Mouse (Mus musculus): ENCODE data around the gene Idua.
"Not testable (repeated sequence)": the region's sequence is repeated elsewhere in the genome, so short reads cannot be mapped to it uniquely, and the experiment has no call there.

Idua gene

DNA sequence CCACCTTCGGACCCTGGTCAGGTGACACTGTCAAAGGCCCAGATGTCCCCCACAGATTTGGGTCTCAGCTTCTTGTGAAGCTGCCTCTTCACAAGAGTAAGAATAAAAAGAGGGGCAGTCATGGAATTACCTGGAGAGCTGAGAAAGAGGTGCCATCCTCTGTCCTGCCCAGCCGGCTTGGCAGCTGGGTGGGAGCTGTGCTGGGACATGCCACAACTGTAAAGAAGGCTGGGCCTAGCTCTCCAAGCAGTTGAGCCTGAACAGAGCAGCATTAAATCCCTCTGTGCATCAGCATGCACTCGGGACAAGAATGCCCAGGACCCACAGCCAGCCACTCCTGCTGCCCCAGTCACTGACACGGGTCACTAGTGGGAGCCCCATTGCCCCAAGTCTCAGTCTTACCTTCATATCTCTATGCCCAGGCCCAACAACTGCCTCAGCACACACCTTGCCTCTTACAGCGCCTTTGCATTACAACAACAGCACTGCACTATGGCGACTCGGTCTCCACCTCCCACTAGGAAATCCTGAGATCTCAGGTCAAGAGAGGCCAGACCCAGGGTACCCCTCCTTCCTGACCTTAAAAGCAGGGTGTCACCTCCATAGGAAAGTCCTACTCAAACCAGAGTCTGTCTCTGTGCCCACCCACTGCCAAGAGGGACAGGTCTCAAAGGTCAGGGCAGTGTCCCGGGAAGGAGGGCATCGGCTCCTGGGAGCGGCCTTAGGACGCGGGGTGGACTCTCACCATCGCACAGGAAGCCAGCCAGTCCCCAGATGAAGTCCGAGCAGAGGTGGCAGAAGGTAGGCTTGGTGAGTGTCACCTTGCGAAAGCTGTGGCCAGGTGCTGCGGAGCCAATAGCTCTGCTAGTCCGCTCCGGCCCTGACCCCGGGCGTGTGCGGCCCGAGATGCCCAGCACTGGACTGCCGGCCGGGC, at the start of gene Idua:
TSS of gene Idua (plus strand) at position 634 of the 934 bp plus-strand sequence.
- DNase-seq (ENCODE audit: low spot score in 2 of 2): peak in 1 of 2 experiments; percentile 18

DNA sequence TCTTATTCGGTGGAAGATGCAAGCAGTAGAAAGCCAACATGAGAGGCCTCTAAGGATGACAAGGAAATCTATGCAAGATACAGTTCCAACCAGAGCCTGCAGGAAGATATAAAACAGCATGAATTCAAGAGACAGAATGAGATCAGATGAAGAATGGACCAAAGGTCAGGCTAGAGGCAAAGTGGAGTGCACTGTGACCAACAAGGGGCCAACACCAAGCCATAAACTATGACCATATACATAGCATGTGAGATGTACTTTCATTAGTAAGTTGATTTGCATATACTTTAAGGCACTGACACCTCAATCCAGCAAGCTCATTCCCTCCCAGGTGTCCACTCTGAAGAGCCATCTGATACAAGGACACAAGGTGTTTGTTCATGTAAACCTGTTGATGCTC, 49.7 kb upstream of the Idua start:
- DNase-seq (ENCODE audit: low spot score in 2 of 2): no peak

DNA sequence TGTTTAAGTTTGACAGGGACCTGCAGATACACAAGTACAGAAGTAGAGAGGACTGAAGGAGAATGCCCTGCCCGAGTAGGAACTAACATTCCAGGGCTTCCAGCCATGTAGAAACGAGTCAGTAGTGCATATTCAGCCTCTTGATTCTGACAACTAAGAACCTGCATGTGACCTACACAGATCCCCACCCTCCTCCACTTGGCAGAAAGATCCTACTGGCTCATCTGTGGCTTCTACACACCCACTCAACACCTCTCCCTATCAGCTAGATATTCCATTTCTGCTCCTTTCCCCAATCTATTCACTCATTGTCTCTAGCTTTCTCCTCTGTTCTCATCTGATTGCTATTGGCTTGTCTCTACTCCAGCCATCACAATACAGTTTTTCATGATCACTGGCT, 38.3 kb upstream of the Idua start:
- no peak for DNase-seq (ENCODE audit: low spot score in 2 of 2)

DNA sequence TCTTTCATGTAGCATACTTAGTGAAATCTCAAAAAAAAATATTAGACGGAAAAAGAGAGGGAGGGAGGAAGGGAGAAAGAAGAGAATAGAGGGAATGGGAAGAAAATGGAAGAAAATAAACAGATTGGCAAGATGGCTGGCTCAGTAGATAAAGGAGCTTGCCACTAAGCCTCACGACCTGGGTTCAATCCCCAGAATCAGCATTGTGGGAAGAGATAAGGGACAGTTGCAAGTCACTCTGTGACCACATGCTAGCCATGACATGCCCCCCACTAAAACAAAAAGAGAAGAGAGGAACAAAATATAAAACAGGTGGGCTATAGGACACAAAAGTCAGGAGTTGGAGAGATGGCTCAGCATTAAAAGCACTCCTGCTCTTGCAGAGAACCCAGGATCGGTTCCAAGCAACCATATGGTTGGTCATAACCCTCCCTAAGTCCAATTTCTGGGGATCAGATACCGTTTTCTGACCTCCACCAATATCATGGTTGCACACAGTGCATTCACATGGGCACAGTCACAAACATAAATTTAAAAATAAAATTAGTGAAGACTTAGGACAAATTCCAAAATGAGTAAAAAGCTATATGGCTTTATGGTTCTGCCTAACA, 34.0 kb upstream of the Idua start:
- no peak for DNase-seq (ENCODE audit: low spot score in 2 of 2)

DNA sequence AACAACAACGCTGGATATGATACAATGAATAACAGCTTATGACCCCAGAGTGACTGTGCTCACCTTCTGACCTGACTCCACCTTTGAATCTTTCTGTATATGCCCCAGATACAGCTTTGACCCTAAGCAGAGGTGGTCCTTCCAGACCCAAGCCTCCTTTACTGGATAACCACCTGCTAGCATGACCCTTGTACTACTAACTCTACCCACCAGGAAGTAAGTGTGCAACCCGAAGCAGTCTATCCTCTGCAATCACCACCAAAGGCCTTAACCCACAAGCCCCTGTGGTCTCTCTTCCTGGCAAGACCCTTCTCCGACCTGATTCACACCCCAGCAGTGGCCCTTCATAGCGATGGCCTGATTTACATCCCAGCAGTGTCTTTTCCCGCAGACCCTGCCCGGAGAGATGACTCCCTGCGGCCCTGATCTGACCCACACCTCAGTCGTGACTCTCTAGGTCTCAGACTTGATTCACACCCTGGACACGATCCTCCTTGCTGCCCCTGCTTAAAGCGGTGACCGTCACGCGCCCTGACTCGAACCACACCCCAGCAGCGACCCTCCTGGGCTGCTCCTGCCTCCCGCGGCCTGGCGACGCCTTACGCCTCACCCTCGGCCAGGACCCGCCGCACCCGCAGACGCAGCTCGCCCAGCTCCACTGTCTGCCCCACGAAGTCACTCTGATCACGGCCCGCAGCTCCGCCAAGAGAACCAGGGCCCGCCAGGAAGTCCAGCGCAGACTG, 31.1 kb upstream of the Idua start:
- DNase-seq (ENCODE audit: low spot score in 2 of 2): peak in 1 of 2 experiments; percentile 12

DNA sequence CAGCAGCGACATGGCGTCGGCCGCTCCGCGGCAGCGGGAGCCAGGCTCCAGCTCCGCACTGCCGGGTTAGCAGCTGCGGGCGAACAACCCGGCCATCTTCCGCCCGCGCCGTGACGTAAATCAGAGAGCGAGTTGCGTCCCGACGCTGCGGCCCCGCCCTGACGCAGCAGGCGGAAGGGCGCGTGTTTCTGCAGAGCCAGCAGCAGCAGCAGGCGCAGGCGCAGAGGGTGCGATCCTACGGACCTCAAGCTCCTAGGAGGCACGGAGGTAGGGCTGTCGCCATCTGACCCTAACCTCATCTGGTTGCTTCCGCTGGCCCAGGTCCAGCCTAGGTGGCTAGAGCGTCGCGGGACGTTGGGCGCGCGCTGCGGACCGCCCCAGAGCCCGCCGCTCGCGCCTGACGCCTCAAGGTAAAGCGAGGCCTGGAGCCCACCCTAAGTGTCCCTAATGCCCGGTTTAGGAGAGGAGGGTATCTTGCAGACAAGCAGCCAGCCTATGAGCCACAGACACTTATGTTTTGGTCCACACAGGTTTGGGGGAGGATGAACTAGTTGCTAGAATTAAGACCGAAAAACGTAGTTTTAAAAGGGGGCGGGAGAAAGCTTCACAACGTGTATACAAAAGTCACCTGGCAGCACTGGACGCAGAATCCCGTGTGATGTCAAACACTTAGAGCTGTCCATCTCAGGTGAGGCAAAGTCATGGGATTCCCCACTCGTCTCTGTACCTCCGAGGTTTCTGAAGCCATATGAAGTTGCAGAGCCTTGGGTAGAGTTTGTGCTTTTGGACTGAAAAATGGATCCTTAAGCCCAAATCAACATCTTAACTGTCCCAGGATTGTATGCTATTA, 30.3 kb upstream of the Idua start, which contains the start of the genes Gak and Tmem175:
TSS of gene Gak (minus strand) at position 122 of the 850 bp plus-strand sequence.
TSS of gene Tmem175 (plus strand) at position 137 of the 850 bp plus-strand sequence.
- DNase-seq (ENCODE audit: low spot score in 2 of 2): peak; percentile 86 to 91

DNA sequence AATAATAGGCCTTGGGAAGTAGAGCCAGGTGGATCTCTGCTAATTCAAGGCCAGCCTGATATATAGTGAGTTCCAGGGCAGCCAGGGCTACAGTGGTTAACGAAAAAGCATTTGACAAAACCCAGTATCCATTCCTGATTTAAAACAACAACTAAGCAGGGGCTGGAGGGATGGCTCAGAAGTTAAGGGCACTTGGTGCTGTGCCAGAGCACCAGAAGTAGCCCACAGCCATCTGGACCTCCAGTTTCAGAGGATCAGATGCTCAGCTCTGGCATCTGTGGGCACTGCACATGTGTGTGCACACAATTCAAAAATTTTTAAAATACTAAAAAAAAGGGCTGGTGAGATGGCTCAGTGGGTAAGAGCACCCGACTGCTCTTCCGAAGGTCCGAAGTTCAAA, 26.5 kb upstream of the Idua start:
- no peak for DNase-seq (ENCODE audit: low spot score in 2 of 2)

DNA sequence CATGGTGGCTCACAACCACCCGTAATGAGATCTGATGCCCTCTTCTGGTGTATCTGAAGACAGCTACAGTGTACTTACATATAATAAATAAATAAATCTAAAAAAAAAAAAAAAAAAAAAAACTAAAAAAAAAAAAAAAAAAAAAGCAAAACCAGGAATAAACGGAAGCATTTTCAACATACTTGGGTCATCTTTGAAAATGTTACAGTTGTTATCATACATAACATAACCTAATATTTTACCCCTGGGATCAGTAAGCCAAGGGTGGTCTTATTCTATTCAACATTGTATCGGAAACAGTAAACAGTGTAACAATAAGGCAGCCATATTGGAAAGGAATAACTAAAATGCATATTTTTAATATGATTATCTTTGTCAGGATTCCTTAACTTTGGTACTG, 26.0 kb upstream of the Idua start:
- not testable (repeated sequence) for DNase-seq (ENCODE audit: low spot score in 2 of 2)

DNA sequence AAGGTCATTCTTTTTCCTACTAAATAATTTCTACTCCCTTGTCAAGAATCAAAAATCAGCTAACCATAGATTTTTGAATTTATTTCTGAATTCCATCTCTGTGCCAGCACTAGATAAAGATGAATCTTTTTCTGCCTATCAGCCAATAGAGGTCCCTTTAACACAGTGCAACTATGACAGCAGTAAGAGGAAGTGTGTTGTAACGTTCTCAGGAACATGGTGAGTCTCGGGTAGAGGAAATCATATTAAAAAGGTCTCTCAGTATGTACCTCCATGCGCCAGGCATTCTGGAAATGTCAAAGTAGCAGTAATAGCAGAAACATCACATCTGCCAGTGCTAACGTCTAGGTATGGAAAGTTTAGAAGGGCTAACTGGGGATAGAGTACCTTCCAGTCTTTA, 24.0 kb upstream of the Idua start:
- DNase-seq (ENCODE audit: low spot score in 2 of 2): no peak

DNA sequence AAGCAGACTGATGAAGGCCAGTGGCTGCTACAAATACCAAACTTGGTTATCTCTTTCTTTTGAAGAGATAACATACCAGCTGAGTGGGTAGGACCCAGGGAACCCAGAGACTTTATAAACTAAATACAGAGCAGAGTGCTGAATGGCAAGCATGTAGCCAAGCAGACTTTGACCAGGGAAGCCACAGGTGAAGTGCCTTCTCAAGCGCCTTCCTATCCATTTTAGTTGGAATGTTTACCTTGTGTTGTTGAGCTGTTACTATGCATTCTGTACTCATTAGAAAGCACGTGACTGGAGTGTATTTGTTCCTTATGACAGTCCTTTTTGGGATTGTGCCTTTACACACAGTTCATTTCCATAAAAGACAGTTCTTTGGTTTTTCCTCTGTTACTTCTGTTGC, 16.5 kb upstream of the Idua start:
- no peak for DNase-seq (ENCODE audit: low spot score in 2 of 2)

DNA sequence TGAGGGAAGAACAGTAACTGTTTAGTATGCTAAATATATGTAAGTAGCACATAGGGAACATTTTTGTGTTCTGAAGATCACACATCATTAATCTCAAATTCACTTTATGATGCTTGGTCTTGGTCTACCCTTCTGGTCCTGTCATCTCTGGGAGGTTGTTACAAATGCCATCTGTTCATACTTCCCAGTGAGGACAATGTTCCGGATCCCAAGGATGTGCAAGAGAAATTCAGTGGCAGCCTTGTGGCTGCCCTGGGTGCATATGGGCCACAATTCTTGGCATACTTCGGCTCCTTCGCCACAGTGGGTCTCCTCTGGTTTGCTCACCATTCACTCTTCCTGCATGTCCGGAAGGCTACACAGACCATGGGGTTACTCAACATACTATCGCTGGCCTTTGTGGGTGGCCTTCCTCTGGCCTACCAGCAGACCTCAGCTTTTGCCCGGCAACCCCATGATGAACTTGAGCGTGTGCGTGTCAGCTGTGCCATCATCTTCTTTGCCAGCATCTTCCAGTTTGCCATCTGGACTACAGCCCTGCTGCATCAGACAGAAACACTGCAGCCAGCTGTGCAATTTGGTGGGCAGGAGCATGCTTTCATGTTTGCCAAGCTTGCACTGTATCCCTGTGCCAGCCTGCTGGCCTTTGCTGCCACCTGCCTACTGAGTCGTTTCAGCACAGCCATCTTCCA, 14.3 kb upstream of the Idua start:
- DNase-seq (ENCODE audit: low spot score in 2 of 2): no peak

DNA sequence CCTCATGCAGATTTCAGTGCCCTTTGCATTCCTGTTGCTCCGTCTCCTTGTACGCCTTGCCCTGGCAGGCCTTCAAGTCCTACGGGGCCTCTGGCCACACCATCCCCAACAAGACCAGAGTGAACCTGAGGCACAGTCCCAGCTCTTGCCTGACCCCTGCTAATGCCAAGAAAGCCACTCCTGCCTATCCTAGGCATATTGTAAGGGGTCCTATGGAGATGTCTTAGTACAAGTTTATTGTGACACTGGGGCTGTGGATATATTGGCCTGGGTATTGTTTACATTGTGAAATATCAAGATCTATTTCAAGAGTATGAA, 13.8 kb upstream of the Idua start:
- DNase-seq (ENCODE audit: low spot score in 2 of 2): no peak

DNA sequence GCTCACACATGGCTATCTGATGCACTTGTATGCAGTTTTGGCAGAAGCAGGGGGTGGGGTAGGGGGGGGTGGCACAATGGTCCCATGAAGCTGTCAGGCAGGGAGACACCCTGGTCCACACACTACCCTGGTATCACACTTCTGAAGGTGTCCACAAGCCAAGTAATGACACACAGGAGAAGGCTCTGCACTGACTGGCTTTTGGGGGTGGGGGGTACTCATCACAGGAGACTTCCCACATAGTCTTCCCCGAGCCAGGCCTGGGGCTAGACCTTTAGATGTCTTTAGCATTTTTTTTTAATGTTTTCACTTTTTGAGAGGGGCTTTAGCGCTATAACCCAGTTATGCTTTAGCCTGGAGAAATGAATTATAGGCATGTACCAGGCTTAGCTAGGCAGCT, 12.8 kb upstream of the Idua start:
- no peak for DNase-seq (ENCODE audit: low spot score in 2 of 2)

DNA sequence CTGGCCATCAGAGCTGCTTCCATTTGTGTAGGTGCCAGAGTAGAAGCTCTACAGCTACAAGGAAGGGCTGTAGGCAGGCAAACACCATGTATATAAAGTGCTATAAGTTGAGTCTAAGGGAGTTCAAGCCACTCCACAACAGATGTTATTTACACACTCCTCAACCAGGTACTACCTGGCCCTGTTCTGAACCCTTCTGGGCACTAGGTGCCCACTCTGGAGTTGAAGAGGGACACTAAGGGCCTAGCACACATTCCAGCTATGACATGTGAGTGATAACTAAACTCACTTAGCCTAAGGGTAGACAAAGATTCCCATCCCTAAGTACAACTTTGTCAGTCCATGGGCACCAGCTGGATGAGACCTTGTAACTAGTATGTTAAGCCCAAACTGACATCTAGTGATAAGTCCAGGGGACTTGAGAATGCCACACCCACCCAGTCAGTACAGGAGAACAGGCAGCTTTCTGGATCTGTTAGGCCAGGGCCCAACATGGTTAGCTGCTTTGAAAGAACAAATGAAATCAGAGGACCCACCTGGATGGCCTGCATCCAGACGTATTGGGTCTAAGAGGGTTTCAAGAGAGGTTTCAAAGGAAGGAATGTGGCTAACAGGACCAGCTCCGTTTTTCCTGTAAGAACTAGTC, 12.2 kb upstream of the Idua start:
- DNase-seq (ENCODE audit: low spot score in 2 of 2): no peak

DNA sequence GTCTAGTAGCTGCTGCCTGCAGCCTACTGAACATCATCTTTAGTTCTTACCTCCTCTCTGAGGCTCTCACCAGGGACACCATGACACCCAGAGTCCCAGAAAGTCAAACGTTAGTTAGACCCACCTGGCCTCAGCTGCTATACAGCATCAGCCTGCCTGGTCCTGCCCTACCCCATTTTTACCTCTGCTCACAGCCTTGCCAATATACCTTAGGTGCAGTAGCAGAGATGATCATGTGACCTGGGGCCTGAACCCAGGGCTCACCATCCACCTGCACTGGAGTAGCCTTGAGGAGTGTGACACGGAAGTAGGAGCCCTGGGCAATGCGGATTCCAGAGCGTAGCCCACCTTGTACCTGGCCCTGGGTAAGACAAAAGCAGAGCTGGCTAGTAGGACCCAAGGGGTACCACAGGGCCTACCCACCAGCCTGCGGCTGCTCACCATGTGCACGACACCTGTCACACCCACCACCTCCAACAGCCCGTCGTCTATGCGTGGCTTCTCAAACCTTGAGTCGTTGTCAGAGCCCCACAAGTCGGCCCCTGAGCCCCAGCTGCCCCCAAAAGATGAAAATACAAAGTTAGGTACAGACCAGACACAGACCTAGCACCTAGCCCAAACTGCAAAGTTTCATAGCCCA, 11.1 kb upstream of the Idua start:
- no peak for DNase-seq (ENCODE audit: low spot score in 2 of 2)

DNA sequence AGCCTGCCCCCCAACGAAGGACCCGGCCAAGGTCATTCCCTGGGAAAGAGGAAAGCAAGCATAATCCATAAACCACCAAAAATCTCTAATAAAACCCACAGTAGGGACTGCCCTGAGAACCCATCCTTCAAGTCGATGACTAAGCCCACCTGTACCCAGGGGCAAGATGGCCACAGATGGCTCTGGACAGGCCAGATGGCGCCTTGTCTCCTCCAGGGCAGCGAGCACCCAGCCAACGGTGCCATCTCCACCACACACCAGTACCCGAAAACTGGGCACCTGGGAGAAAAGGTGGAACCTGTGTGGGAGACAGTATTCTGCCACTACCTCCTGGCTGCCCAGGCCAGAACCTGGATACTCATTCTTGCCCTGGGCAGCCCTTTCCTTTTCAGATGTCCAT, 9.8 kb upstream of the Idua start:
- DNase-seq (ENCODE audit: low spot score in 2 of 2): no peak

DNA sequence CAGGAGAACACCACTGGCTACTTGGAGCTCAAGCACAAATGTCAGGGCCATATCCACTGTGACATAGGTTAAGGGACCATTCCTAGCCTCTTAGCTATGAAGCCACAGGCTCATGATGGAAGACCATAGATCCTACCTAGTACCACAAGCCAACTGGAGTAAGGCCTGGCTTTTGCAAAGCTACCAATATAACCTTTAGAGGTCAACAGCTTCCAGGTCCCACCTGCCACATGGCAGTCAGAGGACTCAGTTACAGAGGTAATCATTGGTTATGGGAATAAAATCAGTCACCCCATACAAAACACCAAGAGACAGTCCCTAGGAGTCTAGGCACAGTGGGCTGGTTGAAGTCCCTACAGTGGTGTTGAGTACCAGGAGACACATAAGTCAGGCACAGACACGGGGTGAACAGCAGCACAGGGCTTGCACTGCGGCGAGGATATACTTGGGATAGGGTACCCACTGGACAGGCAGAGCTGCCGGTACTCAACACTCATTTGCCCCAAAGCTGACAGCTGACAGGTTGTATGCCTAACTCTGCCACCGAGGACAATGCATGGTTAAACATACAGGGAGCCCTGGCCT, 8.9 kb upstream of the Idua start:
- DNase-seq (ENCODE audit: low spot score in 2 of 2): no peak

DNA sequence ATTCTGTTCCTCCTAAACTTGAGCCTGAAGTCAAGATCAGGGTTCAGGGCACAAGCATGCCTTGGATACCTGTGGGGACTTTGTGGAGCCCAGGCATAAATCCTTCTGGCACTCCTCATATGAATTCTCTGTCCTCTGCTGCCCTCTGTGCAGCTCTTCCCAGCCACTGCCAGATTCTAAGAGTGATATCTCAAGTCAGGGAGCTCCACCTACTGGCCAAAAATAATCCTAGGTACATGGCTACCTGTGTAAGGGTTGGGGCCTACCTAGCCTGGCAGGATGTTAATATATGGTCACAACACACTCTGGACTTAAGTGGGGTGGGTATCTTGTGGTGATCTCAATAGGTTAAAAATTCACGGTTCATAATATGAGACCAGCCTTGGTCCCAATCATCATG, 8.3 kb upstream of the Idua start:
- peak; percentile 40 to 74 for DNase-seq (ENCODE audit: low spot score in 2 of 2)

DNA sequence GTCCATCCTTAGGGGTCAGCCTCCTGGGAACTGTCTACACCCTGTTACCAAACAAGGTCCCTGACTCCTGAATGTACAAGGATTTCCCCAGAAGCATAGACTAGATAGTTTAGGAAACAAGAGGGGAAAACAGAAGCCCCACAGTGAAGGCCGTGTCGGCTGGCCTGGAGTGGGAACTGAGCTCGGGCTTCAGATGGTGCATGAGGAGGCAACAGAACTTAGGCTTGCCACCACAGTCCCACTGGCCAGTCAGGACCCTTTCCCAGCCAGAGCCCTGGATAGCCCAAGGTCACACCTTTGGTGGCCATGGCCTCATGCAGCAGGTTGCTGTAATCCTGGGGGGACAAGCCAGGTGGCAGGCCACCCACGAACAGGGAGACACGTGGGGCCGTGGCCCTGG, 6.8 kb upstream of the Idua start:
- no peak for DNase-seq (ENCODE audit: low spot score in 2 of 2)

All from thymus, postnatal 10 days (tissue).